Mouse (Mus musculus): ENCODE data around the gene Ttll13. TPM values are rescaled to one million over a fixed set of nuclear protein-coding genes. Genes with fewer than 3 reads are reported as not detected.

Ttll13 gene
- total RNA-seq, 2 experiments from 2014 or later = 0.47 to 0.86 TPM

Other genes with a start within 250 kb of the Ttll13 start
- gene Zfp710, start 221.6 kb upstream of the Ttll13 start, total RNA-seq (2021) = 10 to 100 TPM; 20.3 to 20.7 TPM
- gene Idh2, start 131.0 kb upstream of the Ttll13 start, total RNA-seq (2021) = 1,000 to 10,000 TPM; 1,640 to 1,742 TPM
- 10 to 100 TPM; 14.3 to 16.1 TPM for gene Sema4b, start 59.5 kb upstream of the Ttll13 start, total RNA-seq (2021)
- gene Cib1, start 13.6 kb upstream of the Ttll13 start, total RNA-seq (2021) = 10 to 100 TPM; 26.2 to 27.7 TPM
- gene Gdpgp1, start 13.5 kb upstream of the Ttll13 start, total RNA-seq (2021) = 1 to 10 TPM; 2.5 to 2.6 TPM
- 10 to 100 TPM; 23.5 to 24.8 TPM for gene Ngrn, start 14.8 kb downstream of the Ttll13 start, total RNA-seq (2021)
- 10 to 100 TPM; 10.6 TPM for gene Vps33b, start 23.3 kb downstream of the Ttll13 start, total RNA-seq (2021)
- 100 to 1,000 TPM; 132 to 141 TPM for gene Prc1, start 48.1 kb downstream of the Ttll13 start, total RNA-seq (2021)
- 1 to 10 TPM; 8.5 to 9.5 TPM for gene Rccd1, start 78.1 kb downstream of the Ttll13 start, total RNA-seq (2021)
- 10 to 100 TPM; 22.9 to 24.9 TPM for gene Unc45a, start 94.6 kb downstream of the Ttll13 start, total RNA-seq (2021)
- gene Hddc3, start 96.7 kb downstream of the Ttll13 start, total RNA-seq (2021) = 10 to 100 TPM; 40.9 to 42.1 TPM
- 10 to 100 TPM; 65.0 to 65.6 TPM for gene Man2a2, start 125.0 kb downstream of the Ttll13 start, total RNA-seq (2021)
- gene Fes, start 141.6 kb downstream of the Ttll13 start, total RNA-seq (2021) = 10 to 100 TPM; 16.4 to 21.5 TPM
- 100 to 1,000 TPM; 104 to 113 TPM for gene Furin, start 159.1 kb downstream of the Ttll13 start, total RNA-seq (2021)